8 mouse cellular contexts compared by ENCODE assay signal in the genomic region with DNA sequence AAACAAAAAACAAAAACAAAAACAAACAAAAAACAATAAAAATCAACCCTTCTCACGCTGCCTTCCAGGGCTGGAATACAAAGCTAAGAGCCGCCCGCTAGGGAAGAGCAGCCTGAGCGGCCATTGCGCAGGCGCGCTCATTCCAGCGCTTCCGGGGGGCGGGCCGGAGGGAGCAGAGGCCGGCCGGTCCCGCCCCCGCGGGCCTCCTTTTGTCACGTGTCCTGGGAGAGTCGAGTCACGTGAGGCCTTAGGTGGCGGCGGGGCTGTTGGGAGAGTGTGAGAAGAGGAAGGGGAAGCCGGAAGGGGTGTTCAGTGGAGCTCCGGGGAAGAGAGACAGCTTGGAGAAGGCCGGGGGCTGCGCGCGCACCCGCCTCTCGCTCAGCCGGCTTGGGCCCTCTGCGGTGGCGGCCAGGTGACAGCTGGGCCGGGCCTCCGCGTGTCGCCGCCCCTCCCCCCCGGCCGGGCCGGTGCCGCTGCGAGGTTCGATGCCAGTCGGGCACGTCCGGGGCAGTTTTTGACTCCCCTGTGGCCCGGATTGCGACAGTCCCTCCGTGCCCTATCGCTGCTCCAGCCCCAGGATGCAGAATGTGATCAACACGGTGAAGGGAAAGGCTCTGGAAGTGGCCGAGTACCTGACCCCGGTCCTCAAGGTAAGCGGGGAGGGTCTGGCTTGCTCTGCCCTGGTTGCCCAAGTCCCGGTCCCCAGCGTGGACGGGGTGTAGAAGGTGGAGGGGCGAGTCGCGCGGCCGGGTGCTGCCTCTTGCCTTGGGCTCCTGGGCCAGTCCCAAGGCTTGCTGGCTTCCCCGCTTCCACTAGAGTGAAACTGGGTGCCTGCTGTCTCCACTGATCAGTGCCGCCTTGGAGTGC. TPM values are rescaled to one million over a fixed set of nuclear protein-coding genes. Genes with fewer than 3 reads are reported as not detected.
DNase-seq lines count a peak whose midpoint lies in the region; ATAC-seq lines count a peak whose summit lies in the region.

A gene (minus strand): TSS at position 185 of the 867 bp plus-strand sequence.
A gene (plus strand): TSS at position 264 of the 867 bp plus-strand sequence.

- H3K79me2 ChIP-seq in macrophage (ENCODE audit: inconsistent target), result peaks cover 59% of the 10 kb centered on the region

- no peaks in the 10 kb centered on the region for H3K27me3 ChIP-seq in hindbrain, embryonic 16.5 days (replicated peaks; ENCODE audit: control insufficient read depth, insufficient read depth, low read length)

- H3K4me2 ChIP-seq in hindbrain, embryonic 16.5 days (ENCODE audit: low read length), result peak within 1 kb of the TSS; percentile 83

- WGBS in hindbrain, embryonic 16.5 days, result under 1% methylated on average over 47 of the region's 64 CpGs
- 1% methylated on average over 57 of the region's 64 CpGs for WGBS in macrophage (ENCODE audit: missing documents)

- H3K4me3 ChIP-seq in hindbrain, embryonic 16.5 days (ENCODE audit: low read length), result peak within 1 kb of the TSS; percentile 78
- H3K4me3 ChIP-seq in macrophage (ENCODE audit: inconsistent target), result peak within 1 kb of the TSS; percentile 92

- peaks cover 18% of the 10 kb centered on the region for H3K4me1 ChIP-seq in hindbrain, embryonic 16.5 days (ENCODE audit: control insufficient read depth, insufficient read depth, low read depth, low read length)

- H3K9ac ChIP-seq in hindbrain, embryonic 16.5 days (ENCODE audit: low read depth, low read length), result peak within 1 kb of the TSS; percentile 87

- DNase-seq in WW6 (ENCODE audit: low read depth, low spot score), result peak; percentile 89
- DNase-seq in cerebellum, postnatal 4 days (ENCODE audit: low spot score in 2 of 2), result peak; percentile 88 to 93
- peak; percentile 95 for DNase-seq in gastrocnemius, adult 18-20 months (ENCODE audit: low spot score)
- DNase-seq in left cerebral cortex, adult 18-20 months (ENCODE audit: low spot score in 2 of 2), result peak; percentile 92 to 95
- DNase-seq in right cerebral cortex, adult 18-20 months, result peak; percentile 96
- peak; percentile 86 for DNase-seq in urinary bladder, postnatal 10 days (ENCODE audit: low spot score)

- H3K9me3 ChIP-seq in hindbrain, embryonic 16.5 days (ENCODE audit: control insufficient read depth, low read length), result no peaks in the 10 kb centered on the region

- peak; percentile 98 for ATAC-seq in hindbrain, embryonic 16.5 days

- no peaks in the 10 kb centered on the region; the same call in 1 of the 2 replicates for H3K36me3 ChIP-seq in hindbrain, embryonic 16.5 days (ENCODE audit: control insufficient read depth, insufficient read depth, low read length)
- 0 out of 2 replicates have a peak, but pooled peaks cover 11% of the 10 kb centered on the region for H3K36me3 ChIP-seq in macrophage (ENCODE audit: inconsistent target)

- peak within 1 kb of the TSS; percentile 92 for H3K27ac ChIP-seq in hindbrain, embryonic 16.5 days (ENCODE audit: low read depth, low read length)
- peak within 1 kb of the TSS; percentile 87 for H3K27ac ChIP-seq in macrophage

RNA-seq across cellular contexts. Expression of the first gene that starts in this region (rescaled TPM):
- total RNA-seq in gastrocnemius, adult 18-20 months (2021), result 1 to 10 TPM; 2.4 to 3.5 TPM
- polyA plus RNA-seq in hindbrain, embryonic 16.5 days (2015; fragmentation: Nextera tagmentation; extraction: Ambion mirVana), result 38.3 and 39.6 TPM in 2 replicates
- total RNA-seq in left cerebral cortex, adult 18-20 months (2021), result 10 to 100 TPM; 48.0 to 48.8 TPM
- total RNA-seq in macrophage (2018; cell fraction: chromatin; rRNA removed), result 10 to 100 TPM in 18 of 26 experiments, 1 to 10 TPM in 8; 4.8 to 50.1 (median 16.7) TPM
- total RNA-seq in macrophage (2018; cell fraction: cytosol; rRNA removed), result 10 to 100 TPM; 14.6 to 35.5 (median 25.3) TPM
- 10 to 100 TPM; 10.7 to 55.1 (median 20.1) TPM for total RNA-seq in macrophage (2018; cell fraction: nucleus; rRNA removed)
- 20.6 to 47.3 TPM (median 27.8 TPM) in 3 replicates for polyA plus RNA-seq in macrophage (2018)

RNA-seq across cellular contexts. Expression of the second gene that starts in this region (rescaled TPM):
- total RNA-seq in gastrocnemius, adult 18-20 months (2021), result 10 to 100 TPM; 19.8 to 26.0 TPM
- polyA plus RNA-seq in hindbrain, embryonic 16.5 days (2015; fragmentation: Nextera tagmentation; extraction: Ambion mirVana), result 49.4 and 54.9 TPM in 2 replicates
- 10 to 100 TPM; 44.5 to 45.4 TPM for total RNA-seq in left cerebral cortex, adult 18-20 months (2021)
- total RNA-seq in macrophage (2018; cell fraction: chromatin; rRNA removed), result 10 to 100 TPM; 38.9 to 85.0 (median 53.0) TPM
- total RNA-seq in macrophage (2018; cell fraction: cytosol; rRNA removed), result 10 to 100 TPM; 51.3 to 83.6 (median 60.4) TPM
- 10 to 100 TPM; 33.3 to 87.3 (median 46.0) TPM for total RNA-seq in macrophage (2018; cell fraction: nucleus; rRNA removed)
- 58.0 to 179 TPM (median 74.5 TPM) in 3 replicates for polyA plus RNA-seq in macrophage (2018)

Comparison
In these comparisons a context has a peak if more than half of its experiments do, and no peak if none do; other contexts are left out.
1. Peak in every context shown above with its lines: DNase-seq, ATAC-seq, H3K4me3 ChIP-seq and H3K27ac ChIP-seq.
2. RNA of the first gene that starts in this region (total RNA-seq): 48.0 to 48.8 TPM in left cerebral cortex, adult 18-20 months; 2.4 to 3.5 TPM in gastrocnemius, adult 18-20 months; every median in the first group is over 10 times any median in the second.